11 mouse cellular contexts compared by ENCODE assay signal in the genomic region with DNA sequence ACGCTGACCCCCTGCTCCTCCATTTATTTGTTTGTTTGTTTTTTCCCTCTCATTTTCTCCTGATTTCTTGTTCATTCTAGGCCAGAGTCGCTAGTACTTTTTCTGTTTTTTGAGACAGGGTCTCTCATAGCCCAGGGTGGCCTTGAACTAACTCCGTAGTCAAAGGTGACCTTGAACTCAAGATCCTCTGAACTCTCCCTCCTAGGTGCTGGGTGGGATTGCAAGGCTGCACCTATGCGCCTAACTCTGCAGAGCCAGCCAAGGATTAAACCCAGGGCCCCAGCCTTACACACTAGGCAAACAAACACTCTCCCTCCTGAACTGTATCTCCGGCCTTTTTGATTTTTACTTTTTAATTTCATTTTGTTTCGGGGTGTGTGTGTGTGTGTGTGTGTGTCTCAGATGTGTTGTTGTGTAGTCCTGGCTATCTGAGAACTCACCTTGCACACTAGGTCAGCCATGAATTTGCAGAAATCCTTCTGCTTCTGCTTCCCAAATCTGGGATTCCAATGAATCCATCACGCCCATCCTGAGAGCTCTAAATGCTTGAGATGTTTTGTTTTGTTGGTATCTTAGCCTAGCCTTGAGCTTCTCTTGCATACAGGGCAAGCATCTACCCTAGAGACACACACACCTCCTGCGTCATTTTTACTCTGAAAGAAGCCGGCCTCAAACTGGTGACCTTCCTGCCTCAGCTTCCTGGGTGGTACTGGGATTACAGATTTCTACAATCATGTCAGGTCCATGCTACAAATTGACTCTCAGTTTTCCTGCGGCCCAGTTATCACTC. TPM values are rescaled to one million over a fixed set of nuclear protein-coding genes. Genes with fewer than 3 reads are reported as not detected.
"Had no signal": no experiment of that assay in that cellular context is flagged by ENCODE, and none has a peak within 500 bp of the region (broad histone marks: within the 10 kb centered on the region; RNA-seq: fewer than 3 reads in every experiment).

No protein-coding gene starts in this region.

- H3K27ac ChIP-seq: liver, embryonic 15.5 days; macrophage; midbrain, embryonic 12.5 days; stomach, embryonic 15.5 days had no signal

- H3K4me2 ChIP-seq: liver, embryonic 11.5 days; liver, embryonic 15.5 days; midbrain, embryonic 12.5 days; stomach, embryonic 15.5 days had no signal

- H3K9me3 ChIP-seq: liver, embryonic 15.5 days; megakaryocyte, embryonic 14.5 days; midbrain, embryonic 12.5 days; stomach, embryonic 15.5 days had no signal

- H3K36me3 ChIP-seq: liver, embryonic 15.5 days; midbrain, embryonic 12.5 days; stomach, embryonic 15.5 days had no signal

- DNase-seq: kidney, adult 9 months; lung, adult 2 months; thymus, adult 2 months; thymus, postnatal 25 days had no signal

- H3K4me1 ChIP-seq: liver, embryonic 15.5 days; megakaryocyte, embryonic 14.5 days; stomach, embryonic 15.5 days had no signal

- H3K27me3 ChIP-seq: liver, embryonic 15.5 days; megakaryocyte, embryonic 14.5 days; stomach, embryonic 15.5 days had no signal

- H3K9ac ChIP-seq: liver, embryonic 15.5 days; midbrain, embryonic 12.5 days; stomach, embryonic 15.5 days had no signal

- H3K4me3 ChIP-seq: liver, embryonic 15.5 days; megakaryocyte, embryonic 14.5 days; midbrain, embryonic 12.5 days; stomach, embryonic 15.5 days had no signal

- ATAC-seq: intestine, postnatal 0 days had no signal

RNA-seq across cellular contexts. Expression of gene Tbx3, which starts 56.3 kb away (rescaled TPM):
- polyA plus RNA-seq: macrophage had no signal
